Mouse (Mus musculus) forebrain, embryonic 14.5 days (tissue): Measurements from ENCODE around the gene Psmd8. TPM values are rescaled to one million over a fixed set of nuclear protein-coding genes. Genes with fewer than 3 reads are reported as not detected.
"Not testable (repeated sequence)": the region's sequence is repeated elsewhere in the genome, so short reads cannot be mapped to it uniquely, and the experiment has no call there.

ENCODE experiments used
- ATAC-seq: fragments of 200-750 bp; cut with Nextera tagmentation; 2 replicates; pipeline ENCODE4 v1.8.0; 2017; ENCODE audit warnings: mild to moderate bottlenecking, moderate library complexity
- DNase-seq: peaks from one replicate; pipeline ENCODE4 v3.0.0-alpha.2; 2015; ENCODE audit warnings: low spot score
- H3K27ac ChIP-seq: fragments of 300-500 bp; sonication (generic); 2 replicates; pipeline ENCODE4 v1.5.1; 2014; ENCODE audit warnings: low read depth, mild to moderate bottlenecking, control low read depth, low read length, moderate library complexity
- H3K27me3 ChIP-seq: fragments of 300-500 bp; sonication (generic); replicated peaks from 2 replicates; pipeline ENCODE4 v1.6.1; 2014; ENCODE audit warnings: low read length, control low read depth, mixed read lengths; ENCODE audit not compliant: control insufficient read depth, insufficient read depth
- H3K36me3 ChIP-seq: fragments of 300-500 bp; sonication (generic); 2 replicates; pipeline ENCODE4 v1.6.1; 2014; ENCODE audit warnings: low read length, control low read depth; ENCODE audit not compliant: control insufficient read depth, insufficient read depth
- H3K4me1 ChIP-seq: fragments of 300-500 bp; sonication (generic); 2 replicates; pipeline ENCODE4 v1.6.1; 2014; ENCODE audit warnings: antibody characterized with exemption, low read length, control low read depth; ENCODE audit not compliant: control insufficient read depth, insufficient read depth
- H3K4me2 ChIP-seq: fragments of 300-500 bp; sonication (generic); 2 replicates; pipeline ENCODE4 v1.6.1; 2014; ENCODE audit warnings: mild to moderate bottlenecking, control low read depth, low read length
- H3K4me3 ChIP-seq: fragments of 300-500 bp; sonication (generic); 2 replicates; pipeline ENCODE4 v1.5.1; 2014; ENCODE audit warnings: low read depth, low read length, control low read depth
- H3K9ac ChIP-seq: fragments of 300-500 bp; sonication (generic); 2 replicates; pipeline ENCODE4 v1.6.1; 2014; ENCODE audit warnings: mild to moderate bottlenecking, low read length, control low read depth, moderate library complexity
- H3K9me3 ChIP-seq: fragments of 300-500 bp; sonication (generic); replicated peaks from 2 replicates; pipeline ENCODE4 v1.6.1; 2016; ENCODE audit warnings: low read length, control low read depth, mixed read lengths; ENCODE audit not compliant: control insufficient read depth
- WGBS: fragments of 180-500 bp; shearing (Covaris S2); extraction: QIAGEN DNeasy Blood & Tissue Kit; methylation state at CpG from one replicate; pipeline ENCODE4 v1.1.7; 2014; 5-methylcytosine and 5-hydroxymethylcytosine counted together
- polyA plus RNA-seq: library from polyadenylated mRNA; unstranded; fragments of >200 nt; fragmentation: Nextera tagmentation; extraction: Ambion mirVana; gene quantifications from 2 replicates; pipeline ENCODE4 v1.2.1, GENCODE M21; 2014

Gene Psmd8
- polyA plus RNA-seq, result 337 and 364 TPM in 2 replicates

DNA sequence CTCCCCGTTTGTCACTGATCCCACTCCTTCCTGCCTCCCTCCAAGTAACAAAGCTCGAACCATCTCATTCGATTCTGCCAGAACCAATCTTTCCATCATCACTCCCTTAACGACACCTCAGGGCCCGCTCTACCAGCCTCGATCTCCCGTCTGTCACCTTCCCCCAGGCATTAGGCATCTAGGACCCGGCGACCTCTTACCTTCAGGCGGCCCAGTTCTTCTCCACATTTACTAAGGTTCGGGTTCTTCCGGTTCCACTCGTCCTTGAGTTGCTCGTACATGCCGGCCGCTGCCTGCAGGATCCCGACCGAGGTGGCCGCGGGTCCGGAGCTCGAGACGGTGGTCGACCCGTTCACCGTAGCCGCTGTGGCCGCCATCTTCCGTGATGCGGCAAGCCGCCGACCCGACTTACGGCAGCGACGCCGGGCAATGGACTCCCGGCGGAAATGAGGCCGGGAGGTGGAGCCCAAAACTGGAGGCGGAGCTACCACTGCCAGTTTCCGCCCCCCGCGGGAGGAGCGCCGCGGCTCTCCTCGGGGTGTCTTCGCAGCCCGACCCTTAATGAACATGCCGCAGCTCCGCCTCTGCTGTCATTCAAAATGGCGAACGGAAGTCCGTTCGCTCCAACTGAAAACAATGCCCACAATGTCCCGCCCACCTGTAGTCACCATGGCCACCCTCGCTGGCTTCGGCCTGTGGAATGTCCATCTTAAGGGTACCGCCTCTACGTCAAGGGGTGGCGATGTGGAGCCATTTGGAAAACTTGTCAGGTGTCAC, at the start of gene Psmd8:
Gene Psmd8 (minus strand): TSS at position 625 of the 777 bp plus-strand sequence.
- under 1% methylated on average over 62 of the region's 62 CpGs for WGBS

GRCm38 (mm10) chr7:29228202-29228601, 47.7 kb upstream of the Psmd8 start:
- ATAC-seq (no peak), DNase-seq (no peak)
- WGBS, result 81% methylated on average over 4 of the region's 4 CpGs
- H3K27me3 ChIP-seq, result peaks cover 24% of the 10 kb centered on the region
- H3K4me2 ChIP-seq, result no peak overlapping the region
- H3K36me3 ChIP-seq, result no peaks in the 10 kb centered on the region
- H3K4me3 ChIP-seq, result no peak overlapping the region
- H3K27ac ChIP-seq, result no peak overlapping the region
- H3K9me3 ChIP-seq, result no peaks in the 10 kb centered on the region
- H3K9ac ChIP-seq, result no peak overlapping the region
- peaks cover 7% of the 10 kb centered on the region; the same call in 1 of the 2 replicates for H3K4me1 ChIP-seq

More for the DNA sequence above, at the start of gene Psmd8:
- Histone ChIP-seq H3K4me3 (peak within 1 kb of the TSS; percentile 75), H3K9me3 (no peaks in the 10 kb centered on the region), H3K27ac (peak within 1 kb of the TSS; percentile 48; the same call in 1 of the 2 replicates), H3K4me2 (peak within 1 kb of the TSS; percentile 77), H3K9ac (peak within 1 kb of the TSS; percentile 82), H3K36me3 (peaks cover 20% of the 10 kb centered on the region), H3K27me3 (no peaks in the 10 kb centered on the region), H3K4me1 (peaks cover 10% of the 10 kb centered on the region)
- DNase-seq (peak; percentile 99), ATAC-seq (peak; percentile 97)

- 76% methylated on average over 13 of the region's 13 CpGs for WGBS
- H3K4me2 ChIP-seq, result no peak overlapping the region; the same call in 1 of the 2 replicates
- no peaks in the 10 kb centered on the region for H3K9me3 ChIP-seq
- H3K27me3 ChIP-seq, result no peaks in the 10 kb centered on the region; the same call in 1 of the 2 replicates
- peaks cover 4% of the 10 kb centered on the region; the same call in 1 of the 2 replicates for H3K4me1 ChIP-seq
- DNase-seq (no peak), ATAC-seq (no peak)
- no peak overlapping the region for H3K27ac ChIP-seq
- no peaks in the 10 kb centered on the region for H3K36me3 ChIP-seq
- no peak overlapping the region for H3K9ac ChIP-seq
- H3K4me3 ChIP-seq, result no peak overlapping the region
Measured at GRCm38 (mm10) chr7:29225520-29225919, 45.0 kb upstream of the Psmd8 start.

- WGBS, result 12% methylated on average over 16 of the region's 16 CpGs
- Histone ChIP-seq H3K27me3 (no peaks in the 10 kb centered on the region), H3K27ac (no peak overlapping the region), H3K36me3 (no peaks in the 10 kb centered on the region), H3K4me3 (no peak overlapping the region), H3K9ac (peak overlapping the region; percentile 18; the same call in 1 of the 2 replicates), H3K9me3 (no peaks in the 10 kb centered on the region), H3K4me2 (no peak overlapping the region; the same call in 1 of the 2 replicates), H3K4me1 (peaks cover 4% of the 10 kb centered on the region; the same call in 1 of the 2 replicates)
- ATAC-seq (no peak), DNase-seq (no peak)
Measured at GRCm38 (mm10) chr7:29224756-29225394, 44.4 kb upstream of the Psmd8 start.

GRCm38 (mm10) chr7:29214846-29215245, 34.3 kb upstream of the Psmd8 start:
- Histone ChIP-seq H3K4me2 (no peak overlapping the region), H3K36me3 (no peaks in the 10 kb centered on the region), H3K4me1 (no peaks in the 10 kb centered on the region), H3K27me3 (no peaks in the 10 kb centered on the region), H3K27ac (no peak overlapping the region), H3K9ac (no peak overlapping the region), H3K9me3 (no peaks in the 10 kb centered on the region), H3K4me3 (no peak overlapping the region)
- ATAC-seq, result no peak
- 48% methylated on average over 15 of the region's 15 CpGs for WGBS
- DNase-seq, result no peak

DNA sequence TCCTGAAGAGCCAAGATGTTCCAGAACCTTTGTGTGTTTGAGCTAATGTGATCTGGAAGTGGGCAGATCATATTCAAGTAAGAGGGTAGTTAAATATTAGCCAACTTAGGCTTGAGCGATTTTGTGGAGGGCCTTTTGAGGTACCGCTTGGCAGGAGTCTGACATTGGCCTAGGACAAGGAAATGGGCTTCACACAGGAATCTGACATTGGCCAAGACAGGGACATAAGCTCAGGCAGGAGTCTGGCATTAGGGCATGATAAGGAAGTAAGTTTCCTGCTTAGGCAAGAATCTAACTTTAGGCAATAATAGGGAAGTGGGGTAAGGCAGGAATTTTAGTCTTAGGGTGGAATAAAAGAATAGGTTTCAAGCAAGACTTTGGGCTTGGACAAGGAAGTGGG, 33.7 kb upstream of the Psmd8 start:
- Histone ChIP-seq H3K9ac (no peak overlapping the region), H3K36me3 (no peaks in the 10 kb centered on the region), H3K27ac (no peak overlapping the region), H3K9me3 (no peaks in the 10 kb centered on the region), H3K4me3 (no peak overlapping the region), H3K4me1 (no peaks in the 10 kb centered on the region), H3K27me3 (no peaks in the 10 kb centered on the region), H3K4me2 (peak overlapping the region; percentile 44; the same call in 1 of the 2 replicates)
- DNase-seq (no peak), ATAC-seq (no peak)
- WGBS, result 73% methylated on average over 2 of the region's 2 CpGs

DNA sequence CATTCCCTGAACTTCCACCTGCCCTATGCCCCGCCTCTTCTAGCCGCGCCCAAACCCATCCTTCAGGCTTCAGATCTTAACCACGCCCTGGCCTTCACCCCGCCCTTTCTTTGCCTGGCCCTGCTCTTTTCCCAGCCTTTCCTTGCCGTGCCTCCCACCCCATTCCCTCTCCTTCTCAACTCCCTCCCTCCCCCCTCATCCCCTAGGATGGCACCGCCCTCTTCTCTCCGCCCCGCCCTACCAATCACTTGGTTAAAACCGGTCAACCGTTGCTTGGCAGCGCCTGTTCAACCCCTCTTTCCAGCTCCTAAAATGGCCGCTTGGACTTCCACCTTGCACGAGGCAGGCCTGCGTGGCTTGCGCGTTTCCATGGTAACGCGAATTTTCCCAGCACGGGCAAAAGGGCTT, 33.2 kb upstream of the Psmd8 start, which contains the start of gene Catsperg1:
Gene Catsperg1 (minus strand): TSS at position 361 of the 408 bp plus-strand sequence.
- Histone ChIP-seq H3K27ac (no peak within 1 kb of the TSS), H3K9me3 (no peaks in the 10 kb centered on the region), H3K9ac (no peak within 1 kb of the TSS), H3K4me1 (no peaks in the 10 kb centered on the region), H3K27me3 (no peaks in the 10 kb centered on the region), H3K4me2 (peak within 1 kb of the TSS; percentile 44), H3K4me3 (peak within 1 kb of the TSS; percentile 18), H3K36me3 (no peaks in the 10 kb centered on the region)
- ATAC-seq, result peak; percentile 80
- WGBS, result 2% methylated on average over 20 of the region's 20 CpGs
- DNase-seq, result peak; percentile 76

DNA sequence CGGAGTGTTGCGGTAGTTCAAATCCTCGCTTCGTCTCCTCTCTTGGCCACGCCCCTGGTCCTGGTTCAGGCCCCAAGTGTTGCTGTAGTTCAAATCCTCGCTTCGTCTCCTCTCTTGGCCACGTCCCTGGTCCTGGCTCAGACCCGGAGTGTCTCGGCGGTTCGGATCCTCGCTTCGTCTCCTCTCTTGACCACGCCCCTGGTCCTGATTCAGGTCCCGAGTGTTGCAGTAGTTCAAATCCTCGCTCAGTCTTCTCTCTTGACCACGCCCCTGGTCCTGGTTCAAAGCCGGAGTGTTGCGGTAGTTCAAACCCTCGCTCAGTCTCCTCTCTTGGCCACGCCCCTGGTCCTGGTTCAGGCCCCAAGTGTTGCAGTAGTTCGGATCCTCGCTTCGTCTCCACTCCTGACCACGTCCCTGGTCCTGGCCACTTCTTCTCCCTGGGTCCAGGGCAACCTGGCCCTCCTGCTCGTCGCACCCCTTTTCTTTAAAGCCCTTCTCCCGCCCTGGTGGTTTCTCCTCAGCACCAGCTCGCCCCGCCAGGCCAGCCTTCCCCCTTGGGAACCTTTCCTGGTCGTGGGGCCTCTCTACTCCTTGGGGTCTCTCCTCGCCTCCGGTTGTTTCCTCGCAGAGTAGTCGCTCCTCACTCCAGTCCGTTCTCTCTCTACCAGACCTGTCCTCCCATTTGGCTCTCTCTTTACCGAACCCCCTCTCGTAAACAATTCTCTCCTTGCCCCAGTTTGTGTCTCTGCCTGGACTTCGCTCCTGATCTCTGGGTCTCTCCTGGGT, 32.5 kb upstream of the Psmd8 start:
- Histone ChIP-seq H3K4me2 (peak overlapping the region; percentile 44), H3K4me3 (0 out of 2 replicates have a peak overlapping the region, but pooled peaks have one; percentile 18)
- H3K4me1 ChIP-seq, H3K27me3 ChIP-seq, H3K36me3 ChIP-seq, H3K27ac ChIP-seq, H3K9me3 ChIP-seq, DNase-seq, H3K9ac ChIP-seq: not testable (repeated sequence)
- ATAC-seq, result 0 out of 2 replicates have a peak, but pooled peaks have one; percentile 24
- 16% methylated on average over 39 of the region's 40 CpGs for WGBS
